11 mouse cellular contexts compared by ENCODE assay signal in genomic region chr15:78547415-78548335, GRCm38 (mm10). TPM values are rescaled to one million over a fixed set of nuclear protein-coding genes. Genes with fewer than 3 reads are reported as not detected.
A peak's percentile ranks its signal among the peaks of the same experiment; 100 is the strongest.
DNase-seq lines count a peak whose midpoint lies in the region; ATAC-seq and TF ChIP-seq lines count a peak whose summit lies in the region.
"Had no signal": no experiment of that assay in that cellular context is flagged by ENCODE, and none has a peak within 500 bp of the region (broad histone marks: within the 10 kb centered on the region; RNA-seq: fewer than 3 reads in every experiment).

No protein-coding gene starts in this region.

- no peak for DNase-seq in forebrain, embryonic 10.5 days (ENCODE audit: extremely low spot score, low spot score)
- peak in 1 of 2 experiments; percentile 54 for DNase-seq in spleen, adult 2 months (ENCODE audit: low read depth in 1 of 2, low spot score in 2 of 2)
- no peak for DNase-seq in spleen, adult 12 weeks (ENCODE audit: low spot score)
- peak; percentile 74 for DNase-seq in lung, postnatal 10 days

- no peak overlapping the region for H3K4me3 ChIP-seq in forebrain, embryonic 10.5 days
- no peak overlapping the region for H3K4me3 ChIP-seq in forebrain, embryonic 15.5 days
- no peak overlapping the region for H3K4me3 ChIP-seq in spleen, adult 2 months (ENCODE audit: extremely low read depth, insufficient read depth, insufficient read length)
- no peak overlapping the region for H3K4me3 ChIP-seq in heart, embryonic 13.5 days
- no peak overlapping the region for H3K4me3 ChIP-seq in neural tube, embryonic 15.5 days (replicated peaks)
- H3K4me3 ChIP-seq: myocyte had no signal

- peak; percentile 25; the same call in 1 of the 2 replicates for TF ChIP-seq CTCF in spleen, adult 2 months (IDR thresholded peaks at IDR 0.05; ENCODE audit: extremely low read depth, insufficient read depth, insufficient read length, insufficient replicate concordance)

- H3K9me3 ChIP-seq in forebrain, embryonic 10.5 days, result peaks cover 13% of the 10 kb centered on the region
- H3K9me3 ChIP-seq in forebrain, embryonic 15.5 days, result no peaks in the 10 kb centered on the region
- H3K9me3 ChIP-seq in heart, embryonic 13.5 days, result peaks cover 15% of the 10 kb centered on the region
- H3K9me3 ChIP-seq in neural tube, embryonic 15.5 days (replicated peaks), result no peaks in the 10 kb centered on the region

- 0 out of 2 replicates have a peak overlapping the region, but pooled peaks have one; percentile 1 for H3K27ac ChIP-seq in forebrain, embryonic 10.5 days
- H3K27ac ChIP-seq in forebrain, embryonic 15.5 days (replicated peaks), result no peak overlapping the region
- H3K27ac ChIP-seq in spleen, adult 2 months (ENCODE audit: insufficient read depth, low read length), result no peak overlapping the region
- no peak overlapping the region for H3K27ac ChIP-seq in heart, embryonic 13.5 days (replicated peaks)
- no peak overlapping the region for H3K27ac ChIP-seq in neural tube, embryonic 15.5 days (replicated peaks)

- H3K27me3 ChIP-seq in forebrain, embryonic 10.5 days (ENCODE audit: poor library complexity, severe bottlenecking), result peaks cover 35% of the 10 kb centered on the region
- H3K27me3 ChIP-seq in forebrain, embryonic 15.5 days, result no peaks in the 10 kb centered on the region
- H3K27me3 ChIP-seq in spleen, adult 2 months (ENCODE audit: control insufficient read depth, insufficient read depth, low read length), result no peaks in the 10 kb centered on the region
- H3K27me3 ChIP-seq in heart, embryonic 13.5 days (replicated peaks), result peaks cover 33% of the 10 kb centered on the region
- H3K27me3 ChIP-seq in neural tube, embryonic 15.5 days (replicated peaks), result no peaks in the 10 kb centered on the region

- no peaks in the 10 kb centered on the region for H3K36me3 ChIP-seq in forebrain, embryonic 10.5 days (replicated peaks)
- H3K36me3 ChIP-seq in forebrain, embryonic 15.5 days, result no peaks in the 10 kb centered on the region
- no peaks in the 10 kb centered on the region for H3K36me3 ChIP-seq in spleen, adult 2 months (ENCODE audit: control insufficient read depth, insufficient read depth, low read length)
- no peaks in the 10 kb centered on the region for H3K36me3 ChIP-seq in heart, embryonic 13.5 days
- no peaks in the 10 kb centered on the region for H3K36me3 ChIP-seq in neural tube, embryonic 15.5 days

- no peak overlapping the region for H3K9ac ChIP-seq in forebrain, embryonic 15.5 days (replicated peaks)
- 0 out of 2 replicates have a peak overlapping the region, but pooled peaks have one; percentile 11 for H3K9ac ChIP-seq in heart, embryonic 13.5 days
- no peak overlapping the region for H3K9ac ChIP-seq in neural tube, embryonic 15.5 days (replicated peaks)

- TF ChIP-seq POLR2A in spleen, adult 2 months (IDR thresholded peaks at IDR 0.05; ENCODE audit: low read depth, low read length), result no peak

- H3K4me2 ChIP-seq in forebrain, embryonic 15.5 days (replicated peaks), result no peak overlapping the region
- no peak overlapping the region for H3K4me2 ChIP-seq in heart, embryonic 13.5 days
- no peak overlapping the region for H3K4me2 ChIP-seq in neural tube, embryonic 15.5 days

- no peak for ATAC-seq in forebrain, embryonic 15.5 days (replicated peaks)
- no peak for ATAC-seq in heart, embryonic 13.5 days (ENCODE audit: extremely low read depth, insufficient number of reproducible peaks, low FRiP score, low TSS enrichment)
- no peak for ATAC-seq in erythroid progenitor cell, adult 5-6 weeks (replicated peaks; ENCODE audit: low FRiP score, poor library complexity, severe bottlenecking)
- no peak for ATAC-seq in neural tube, embryonic 15.5 days (ENCODE audit: low FRiP score)
- ATAC-seq: Patski had no signal

- peaks cover 32% of the 10 kb centered on the region for H3K4me1 ChIP-seq in forebrain, embryonic 10.5 days
- H3K4me1 ChIP-seq in forebrain, embryonic 15.5 days, result peaks cover 27% of the 10 kb centered on the region
- 0 out of 2 replicates have a peak, but pooled peaks cover 5% of the 10 kb centered on the region for H3K4me1 ChIP-seq in spleen, adult 2 months (ENCODE audit: control insufficient read depth, insufficient read depth, insufficient read length)
- H3K4me1 ChIP-seq in heart, embryonic 13.5 days, result peaks cover 26% of the 10 kb centered on the region
- peaks cover 15% of the 10 kb centered on the region for H3K4me1 ChIP-seq in neural tube, embryonic 15.5 days

- 53% methylated on average over 5 of the region's 5 CpGs for WGBS in forebrain, embryonic 10.5 days
- 51% methylated on average over 5 of the region's 5 CpGs for WGBS in forebrain, embryonic 15.5 days
- WGBS in spleen, adult 2 months, result 47% methylated on average over 5 of the region's 5 CpGs
- 38% methylated on average over 5 of the region's 5 CpGs for WGBS in heart, embryonic 13.5 days
- 57% methylated on average over 5 of the region's 5 CpGs for WGBS in neural tube, embryonic 15.5 days

RNA-seq across cellular contexts. Expression of gene Sstr3, which starts 3.2 kb away (rescaled TPM):
- 0.09 TPM in 1 of 2 replicates, not detected in the other for polyA plus RNA-seq in forebrain, embryonic 10.5 days (2016; fragmentation: Nextera tagmentation; extraction: Ambion mirVana)
- 1.0 and 1.4 TPM in 2 replicates for polyA plus RNA-seq in forebrain, embryonic 15.5 days (2015; fragmentation: Nextera tagmentation; extraction: Ambion mirVana)
- 0.26 TPM in 1 of 2 replicates, not detected in the other for polyA plus RNA-seq in spleen, adult 2 months (2012; rRNA removed)
- 0.09 TPM in 1 of 2 replicates, not detected in the other for polyA plus RNA-seq in heart, embryonic 13.5 days (2015; fragmentation: Nextera tagmentation; extraction: Ambion mirVana)
- not detected in 2 replicates for total RNA-seq in erythroid progenitor cell, adult 5-6 weeks (2015; ENCODE audit: low replicate concordance)
- total RNA-seq in erythroid progenitor cell, adult 5-6 weeks (2017; ENCODE audit: low replicate concordance), result not detected in 2 replicates
- 0.50 and 0.57 TPM in 2 replicates for polyA plus RNA-seq in neural tube, embryonic 15.5 days (2015; fragmentation: Nextera tagmentation; extraction: Ambion mirVana)
- polyA plus RNA-seq: heart, embryonic 14.5 days; myocyte had no signal

RNA-seq across cellular contexts. Expression of gene C1qtnf6, which starts 16.5 kb away (rescaled TPM):
- 8.4 and 8.8 TPM in 2 replicates for polyA plus RNA-seq in forebrain, embryonic 10.5 days (2016; fragmentation: Nextera tagmentation; extraction: Ambion mirVana)
- polyA plus RNA-seq in forebrain, embryonic 15.5 days (2015; fragmentation: Nextera tagmentation; extraction: Ambion mirVana), result 4.2 and 4.9 TPM in 2 replicates
- 22.9 and 23.6 TPM in 2 replicates for polyA plus RNA-seq in spleen, adult 2 months (2012; rRNA removed)
- polyA plus RNA-seq in heart, embryonic 13.5 days (2015; fragmentation: Nextera tagmentation; extraction: Ambion mirVana), result 28.7 and 31.8 TPM in 2 replicates
- 4.3 TPM in 1 of 2 replicates, not detected in the other for total RNA-seq in erythroid progenitor cell, adult 5-6 weeks (2015; ENCODE audit: low replicate concordance)
- total RNA-seq in erythroid progenitor cell, adult 5-6 weeks (2017; ENCODE audit: low replicate concordance), result not detected in 2 replicates
- polyA plus RNA-seq in neural tube, embryonic 15.5 days (2015; fragmentation: Nextera tagmentation; extraction: Ambion mirVana), result 7.7 and 12.9 TPM in 2 replicates

RNA-seq across cellular contexts. Expression of gene Rac2, which starts 24.9 kb away (rescaled TPM):
- polyA plus RNA-seq in forebrain, embryonic 10.5 days (2016; fragmentation: Nextera tagmentation; extraction: Ambion mirVana), result 3.1 and 6.1 TPM in 2 replicates
- 3.1 and 7.5 TPM in 2 replicates for polyA plus RNA-seq in forebrain, embryonic 15.5 days (2015; fragmentation: Nextera tagmentation; extraction: Ambion mirVana)
- polyA plus RNA-seq in spleen, adult 2 months (2012; rRNA removed), result 1,941 and 2,027 TPM in 2 replicates
- 7.6 and 8.9 TPM in 2 replicates for polyA plus RNA-seq in heart, embryonic 13.5 days (2015; fragmentation: Nextera tagmentation; extraction: Ambion mirVana)
- total RNA-seq in erythroid progenitor cell, adult 5-6 weeks (2015; ENCODE audit: low replicate concordance), result 126 and 259 TPM in 2 replicates
- 61.6 and 79.4 TPM in 2 replicates for total RNA-seq in erythroid progenitor cell, adult 5-6 weeks (2017; ENCODE audit: low replicate concordance)
- polyA plus RNA-seq in neural tube, embryonic 15.5 days (2015; fragmentation: Nextera tagmentation; extraction: Ambion mirVana), result 6.7 and 77.0 TPM in 2 replicates
- polyA plus RNA-seq: myocyte, Patski had no signal

RNA-seq across cellular contexts. Expression of gene Cyth4, which starts 49.2 kb away (rescaled TPM):
- polyA plus RNA-seq in forebrain, embryonic 10.5 days (2016; fragmentation: Nextera tagmentation; extraction: Ambion mirVana), result 4.5 TPM in 2 replicates
- 4.1 and 5.3 TPM in 2 replicates for polyA plus RNA-seq in forebrain, embryonic 15.5 days (2015; fragmentation: Nextera tagmentation; extraction: Ambion mirVana)
- polyA plus RNA-seq in spleen, adult 2 months (2012; rRNA removed), result 136 and 148 TPM in 2 replicates
- 5.0 and 5.2 TPM in 2 replicates for polyA plus RNA-seq in heart, embryonic 13.5 days (2015; fragmentation: Nextera tagmentation; extraction: Ambion mirVana)
- 11.2 and 18.4 TPM in 2 replicates for total RNA-seq in erythroid progenitor cell, adult 5-6 weeks (2015; ENCODE audit: low replicate concordance)
- 16.3 and 20.8 TPM in 2 replicates for total RNA-seq in erythroid progenitor cell, adult 5-6 weeks (2017; ENCODE audit: low replicate concordance)
- polyA plus RNA-seq in neural tube, embryonic 15.5 days (2015; fragmentation: Nextera tagmentation; extraction: Ambion mirVana), result 7.3 and 13.2 TPM in 2 replicates

RNA-seq across cellular contexts. Expression of gene Il2rb, which starts 52.6 kb away (rescaled TPM):
- not detected in 2 replicates for polyA plus RNA-seq in forebrain, embryonic 10.5 days (2016; fragmentation: Nextera tagmentation; extraction: Ambion mirVana)
- not detected in 2 replicates for polyA plus RNA-seq in forebrain, embryonic 15.5 days (2015; fragmentation: Nextera tagmentation; extraction: Ambion mirVana)
- 63.5 and 84.1 TPM in 2 replicates for polyA plus RNA-seq in spleen, adult 2 months (2012; rRNA removed)
- 0.04 TPM in 1 of 2 replicates, not detected in the other for polyA plus RNA-seq in heart, embryonic 13.5 days (2015; fragmentation: Nextera tagmentation; extraction: Ambion mirVana)
- total RNA-seq in erythroid progenitor cell, adult 5-6 weeks (2015; ENCODE audit: low replicate concordance), result 2.9 and 10.5 TPM in 2 replicates
- total RNA-seq in erythroid progenitor cell, adult 5-6 weeks (2017; ENCODE audit: low replicate concordance), result 2.2 and 3.9 TPM in 2 replicates
- 0.12 and 2.8 TPM in 2 replicates for polyA plus RNA-seq in neural tube, embryonic 15.5 days (2015; fragmentation: Nextera tagmentation; extraction: Ambion mirVana)

Comparison
In these comparisons a context has a peak if more than half of its experiments do, and no peak if none do; other contexts are left out.
1. RNA of gene Rac2, which starts 24.9 kb away (polyA plus RNA-seq): 1,941 to 2,027 TPM in spleen, adult 2 months; 7.6 to 8.9 TPM in heart, embryonic 13.5 days, 3.1 to 7.5 TPM in forebrain, embryonic 15.5 days, 6.7 to 77.0 TPM in neural tube, embryonic 15.5 days and 3.1 to 6.1 TPM in forebrain, embryonic 10.5 days; every median in the first group is over 10 times any median in the second.